Mouse (Mus musculus): ENCODE measurements around the gene Ankrd9. TPM values are rescaled to one million over a fixed set of nuclear protein-coding genes. Genes with fewer than 3 reads are reported as not detected.

Gene Ankrd9
- polyA plus RNA-seq, 1 experiment: 11.8 TPM

- H3K36me3 ChIP-seq (ENCODE audit: control insufficient read depth): peaks cover 4% of the 10 kb centered on the region
- no peak overlapping the region for H3K4me3 ChIP-seq (replicated peaks)
- peaks cover 31% of the 10 kb centered on the region for H3K4me1 ChIP-seq (ENCODE audit: control insufficient read depth)
- peaks cover 3% of the 10 kb centered on the region; the same call in 1 of the 2 replicates for H3K27me3 ChIP-seq (ENCODE audit: control insufficient read depth)
- H3K9me3 ChIP-seq (ENCODE audit: control insufficient read depth, low read length): no peaks in the 10 kb centered on the region
- TF ChIP-seq GATA1 (IDR thresholded peaks at IDR 0.05; ENCODE audit: low read length) (no peak), TAL1 (IDR thresholded peaks at IDR 0.05; ENCODE audit: low read length) (no peak)
Measured at GRCm38 (mm10) chr12:110983083-110983482, 4.2 kb upstream of the Ankrd9 start.

GRCm38 (mm10) chr12:110981736-110982135 is 2.9 kb upstream of the Ankrd9 start:
- peaks cover 8% of the 10 kb centered on the region for H3K9me3 ChIP-seq (ENCODE audit: control insufficient read depth, low read length)
- H3K4me3 ChIP-seq (replicated peaks): no peak overlapping the region
- peaks cover 18% of the 10 kb centered on the region for H3K36me3 ChIP-seq (ENCODE audit: control insufficient read depth)
- peaks cover 45% of the 10 kb centered on the region for H3K4me1 ChIP-seq (ENCODE audit: control insufficient read depth)
- TF ChIP-seq TAL1 (IDR thresholded peaks at IDR 0.05; ENCODE audit: low read length): no peak
- no peak for TF ChIP-seq GATA1 (IDR thresholded peaks at IDR 0.05; ENCODE audit: low read length)
- peaks cover 8% of the 10 kb centered on the region; the same call in 1 of the 2 replicates for H3K27me3 ChIP-seq (ENCODE audit: control insufficient read depth)

- Histone ChIP-seq H3K4me1 (ENCODE audit: control insufficient read depth) (peaks cover 64% of the 10 kb centered on the region), H3K27me3 (ENCODE audit: control insufficient read depth) (peaks cover 5% of the 10 kb centered on the region; the same call in 1 of the 2 replicates), H3K4me3 (replicated peaks) (peak overlapping the region; percentile 81), H3K36me3 (ENCODE audit: control insufficient read depth) (peaks cover 37% of the 10 kb centered on the region), H3K9me3 (ENCODE audit: control insufficient read depth, low read length) (peaks cover 9% of the 10 kb centered on the region)
- TF ChIP-seq TAL1 (IDR thresholded peaks at IDR 0.05; ENCODE audit: low read length) (no peak), GATA1 (IDR thresholded peaks at IDR 0.05; ENCODE audit: low read length) (no peak)
Measured at GRCm38 (mm10) chr12:110979808-110980207, 968 bp upstream of the Ankrd9 start.

- TF ChIP-seq TAL1 (IDR thresholded peaks at IDR 0.05; ENCODE audit: low read length) (no peak), GATA1 (IDR thresholded peaks at IDR 0.05; ENCODE audit: low read length) (no peak)
- peaks cover 74% of the 10 kb centered on the region for H3K4me1 ChIP-seq (ENCODE audit: control insufficient read depth)
- H3K9me3 ChIP-seq (ENCODE audit: control insufficient read depth, low read length): peaks cover 9% of the 10 kb centered on the region
- peaks cover 5% of the 10 kb centered on the region; the same call in 1 of the 2 replicates for H3K27me3 ChIP-seq (ENCODE audit: control insufficient read depth)
- peak overlapping the region; percentile 81 for H3K4me3 ChIP-seq (replicated peaks)
- peaks cover 55% of the 10 kb centered on the region for H3K36me3 ChIP-seq (ENCODE audit: control insufficient read depth)
Measured at GRCm38 (mm10) chr12:110977896-110978606, 789 bp downstream of the Ankrd9 start.

- peaks cover 13% of the 10 kb centered on the region for H3K9me3 ChIP-seq (ENCODE audit: control insufficient read depth, low read length)
- TF ChIP-seq TAL1 (IDR thresholded peaks at IDR 0.05; ENCODE audit: low read length): no peak
- no peak for TF ChIP-seq GATA1 (IDR thresholded peaks at IDR 0.05; ENCODE audit: low read length)
- H3K4me3 ChIP-seq (replicated peaks): peak overlapping the region; percentile 81
- peaks cover 80% of the 10 kb centered on the region for H3K4me1 ChIP-seq (ENCODE audit: control insufficient read depth)
- peaks cover 5% of the 10 kb centered on the region; the same call in 1 of the 2 replicates for H3K27me3 ChIP-seq (ENCODE audit: control insufficient read depth)
- peaks cover 61% of the 10 kb centered on the region for H3K36me3 ChIP-seq (ENCODE audit: control insufficient read depth)
Measured at GRCm38 (mm10) chr12:110977345-110977733, 1.5 kb downstream of the Ankrd9 start.

GRCm38 (mm10) chr12:110976589-110977344 is 2.1 kb downstream of the Ankrd9 start:
- peaks cover 67% of the 10 kb centered on the region for H3K36me3 ChIP-seq (ENCODE audit: control insufficient read depth)
- H3K4me1 ChIP-seq (ENCODE audit: control insufficient read depth): peaks cover 84% of the 10 kb centered on the region
- H3K4me3 ChIP-seq (replicated peaks): peak overlapping the region; percentile 81
- peaks cover 13% of the 10 kb centered on the region for H3K9me3 ChIP-seq (ENCODE audit: control insufficient read depth, low read length)
- H3K27me3 ChIP-seq (ENCODE audit: control insufficient read depth): peaks cover 5% of the 10 kb centered on the region; the same call in 1 of the 2 replicates
- no peak for TF ChIP-seq TAL1 (IDR thresholded peaks at IDR 0.05; ENCODE audit: low read length)
- TF ChIP-seq GATA1 (IDR thresholded peaks at IDR 0.05; ENCODE audit: low read length): no peak

DNA sequence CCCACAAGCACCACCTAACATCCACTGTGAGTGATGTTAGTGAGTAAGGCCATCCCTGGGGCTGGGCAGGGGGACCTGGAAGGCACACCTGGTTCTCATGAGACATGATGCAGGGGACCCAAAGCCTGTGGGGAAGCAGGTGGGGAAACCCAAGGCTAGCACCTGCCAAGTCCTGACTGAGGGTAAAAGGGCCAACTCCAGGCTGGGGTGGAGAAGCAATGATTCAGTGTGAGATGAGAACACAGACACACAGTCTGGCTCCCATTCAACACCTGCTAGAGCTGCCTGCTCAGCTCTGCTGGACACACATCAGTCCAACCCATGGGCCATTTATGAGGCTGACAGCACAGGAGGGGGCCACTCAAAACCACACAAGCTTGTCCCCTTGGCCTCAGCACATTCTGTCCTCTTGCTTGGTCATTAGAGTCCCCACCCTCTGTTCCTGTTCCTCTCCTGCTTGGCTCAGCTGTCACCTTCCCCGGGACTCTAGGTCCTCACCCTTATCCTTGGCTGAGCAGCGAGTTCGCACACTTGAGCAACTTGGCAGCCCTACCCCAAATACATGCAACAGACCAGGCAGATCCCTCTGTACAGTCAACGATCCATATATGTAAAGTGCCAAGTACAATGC is 2.9 kb downstream of the Ankrd9 start:
- peaks cover 5% of the 10 kb centered on the region; the same call in 1 of the 2 replicates for H3K27me3 ChIP-seq (ENCODE audit: control insufficient read depth)
- H3K4me1 ChIP-seq (ENCODE audit: control insufficient read depth): peaks cover 90% of the 10 kb centered on the region
- TF ChIP-seq TAL1 (IDR thresholded peaks at IDR 0.05; ENCODE audit: low read length) (no peak), GATA1 (IDR thresholded peaks at IDR 0.05; ENCODE audit: low read length) (no peak)
- peak overlapping the region; percentile 81 for H3K4me3 ChIP-seq (replicated peaks)
- peaks cover 13% of the 10 kb centered on the region for H3K9me3 ChIP-seq (ENCODE audit: control insufficient read depth, low read length)
- H3K36me3 ChIP-seq (ENCODE audit: control insufficient read depth): peaks cover 75% of the 10 kb centered on the region

DNA sequence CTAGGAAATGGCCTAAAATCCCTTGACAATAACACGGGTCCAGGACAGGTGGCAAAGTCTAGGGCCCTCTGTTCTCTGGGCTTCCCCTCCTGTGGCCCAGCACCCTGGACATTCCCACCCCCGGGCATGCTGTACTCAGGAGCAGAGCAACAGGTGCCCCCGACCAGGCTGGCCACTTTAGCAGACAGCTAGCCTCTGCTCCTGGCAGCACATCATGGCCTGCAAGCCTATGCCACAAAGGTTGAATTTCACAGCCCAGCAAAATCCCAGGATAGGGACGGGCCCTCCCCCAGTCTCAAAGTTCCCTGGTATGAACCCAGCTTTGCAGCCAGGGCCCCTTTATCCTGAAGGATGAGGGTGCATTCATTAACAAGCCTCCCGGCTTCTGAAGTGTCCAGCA is 3.5 kb downstream of the Ankrd9 start:
- peaks cover 13% of the 10 kb centered on the region for H3K9me3 ChIP-seq (ENCODE audit: control insufficient read depth, low read length)
- TF ChIP-seq GATA1 (IDR thresholded peaks at IDR 0.05; ENCODE audit: low read length): no peak
- TF ChIP-seq TAL1 (IDR thresholded peaks at IDR 0.05; ENCODE audit: low read length): no peak
- H3K4me1 ChIP-seq (ENCODE audit: control insufficient read depth): peaks cover 91% of the 10 kb centered on the region
- H3K36me3 ChIP-seq (ENCODE audit: control insufficient read depth): peaks cover 80% of the 10 kb centered on the region
- peaks cover 5% of the 10 kb centered on the region; the same call in 1 of the 2 replicates for H3K27me3 ChIP-seq (ENCODE audit: control insufficient read depth)
- H3K4me3 ChIP-seq (replicated peaks): peak overlapping the region; percentile 81

Data from erythroblast, embryonic 14.5 days (primary cell).